In genomic region chr9:14372440-14372839, GRCm38 (mm10) we compare ENCODE assay signal across 24 mouse cellular contexts.
"Had no signal": no experiment of that assay in that cellular context is flagged by ENCODE, and none has a peak within 500 bp of the region (broad histone marks: within the 10 kb centered on the region; RNA-seq: fewer than 3 reads in every experiment).

No protein-coding gene starts in this region.

- H3K4me1 ChIP-seq: heart, embryonic 10.5 days; hindbrain, embryonic 10.5 days; hindbrain, embryonic 12.5 days; intestine, embryonic 15.5 days; limb, embryonic 10.5 days; limb, embryonic 12.5 days had no signal

- H3K9ac ChIP-seq: heart, embryonic 12.5 days; hindbrain, embryonic 12.5 days; hindbrain, embryonic 14.5 days; intestine, embryonic 15.5 days; limb, embryonic 12.5 days had no signal

- H3K27me3 ChIP-seq: heart, embryonic 12.5 days; hindbrain, embryonic 12.5 days; intestine, embryonic 15.5 days; limb, embryonic 12.5 days had no signal

- H3K9me3 ChIP-seq: heart, embryonic 10.5 days; hindbrain, embryonic 12.5 days; intestine, embryonic 15.5 days; limb, embryonic 10.5 days had no signal

- H3K36me3 ChIP-seq: heart, embryonic 10.5 days; hindbrain, embryonic 12.5 days; limb, embryonic 10.5 days; limb, embryonic 12.5 days had no signal

- DNase-seq: gastrocnemius, adult 2 months; gastrocnemius, postnatal 10 days; gastrocnemius, postnatal 25 days; heart, adult 18-20 months; heart, postnatal 10 days; heart, postnatal 4 days; kidney, adult 18-20 months; kidney, adult 8-10 months; kidney, postnatal 10 days; kidney, postnatal 25 days; kidney, postnatal 4 days had no signal

- ATAC-seq: hindbrain, embryonic 16.5 days; inflammation-experienced regulatory T-cells, adult 6 months; intestine, embryonic 15.5 days; intestine, postnatal 0 days had no signal

- H3K4me2 ChIP-seq: heart, embryonic 12.5 days; hindbrain, embryonic 12.5 days; hindbrain, embryonic 14.5 days; intestine, embryonic 15.5 days; limb, embryonic 12.5 days had no signal

- H3K27ac ChIP-seq: gastrocnemius, adult 2 months; heart, embryonic 10.5 days; hindbrain, embryonic 10.5 days; hindbrain, embryonic 12.5 days; hindbrain, embryonic 14.5 days; intestine, embryonic 15.5 days; layer of hippocampus, adult 2 months; left cerebral cortex, adult 2 months; limb, embryonic 10.5 days; limb, embryonic 12.5 days had no signal

- H3K4me3 ChIP-seq: gastrocnemius, adult 2 months; heart, embryonic 10.5 days; heart, embryonic 12.5 days; hindbrain, embryonic 10.5 days; hindbrain, embryonic 12.5 days; intestine, embryonic 15.5 days; layer of hippocampus, adult 2 months; left cerebral cortex, adult 2 months; limb, embryonic 10.5 days; limb, embryonic 12.5 days had no signal
